Mouse (Mus musculus) A20 (cell line): ENCODE measurements around the gene Sarnp.

Experiments
- DNase-seq: peaks from one replicate; pipeline ENCODE4 v3.0.0-alpha.2; 2011; ENCODE audit warnings: low read depth, low spot score

Sarnp gene

DNA sequence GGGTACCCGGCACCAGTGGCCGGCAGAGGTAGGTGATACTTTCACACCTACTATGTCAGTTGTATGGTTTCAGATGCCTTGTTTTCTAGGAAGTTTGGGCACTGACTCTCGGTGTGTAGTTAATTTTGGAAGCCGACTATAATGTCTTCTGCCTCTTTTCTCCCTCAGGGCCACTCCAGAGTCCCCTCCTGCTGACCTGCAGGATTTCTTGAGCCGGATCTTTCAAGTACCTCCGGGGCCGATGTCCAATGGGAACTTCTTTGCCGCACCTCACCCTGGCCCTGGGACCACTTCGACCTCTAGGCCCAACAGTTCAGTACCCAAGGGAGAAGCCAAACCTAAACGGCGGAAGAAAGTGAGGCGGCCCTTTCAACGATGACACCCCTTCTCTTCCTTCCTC lies at the start of gene Sarnp:
Sarnp (plus strand) TSS at position 301 of the 400 bp plus-strand sequence.
- no peak for DNase-seq

DNA sequence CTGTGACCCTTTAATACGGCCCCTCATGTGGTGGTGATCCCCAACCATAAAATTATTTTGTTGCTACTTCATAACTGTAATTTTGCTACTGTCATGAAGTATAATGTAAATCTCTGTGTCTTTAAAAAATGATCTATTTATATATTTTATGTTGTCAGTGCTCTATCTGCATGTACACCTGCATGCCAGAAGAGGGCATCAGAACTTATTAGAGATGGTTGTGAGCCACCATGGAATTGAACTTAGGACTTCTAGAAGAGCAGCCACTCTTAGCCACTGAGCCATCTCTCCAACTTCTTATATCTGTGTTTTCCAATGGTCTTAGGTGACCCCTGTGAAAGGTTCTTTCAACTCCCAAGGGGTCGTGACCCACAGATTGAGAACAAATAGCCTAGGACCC lies 44.2 kb upstream of the Sarnp start:
- DNase-seq = peak; percentile 28

DNA sequence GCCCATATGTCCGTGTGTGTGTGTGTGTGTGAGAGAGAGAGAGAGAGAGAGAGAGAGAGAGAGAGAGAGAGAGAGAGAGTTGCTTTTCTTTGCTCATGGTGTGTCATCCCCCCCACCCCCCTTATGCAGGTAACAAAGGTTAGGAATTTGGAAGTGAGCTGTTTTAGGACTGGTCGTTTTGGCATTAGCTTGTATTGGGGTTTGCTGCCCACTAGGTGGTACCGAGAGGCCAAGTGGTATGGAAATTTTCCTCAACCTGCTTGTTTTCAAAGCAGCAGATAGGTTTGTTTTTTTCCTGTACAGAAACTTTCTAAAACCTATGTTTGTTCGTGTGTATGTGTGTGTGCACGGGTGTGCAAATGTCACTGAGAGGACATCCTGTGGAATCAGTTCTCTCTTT lies 43.4 kb upstream of the Sarnp start:
- peak; percentile 46 for DNase-seq

DNA sequence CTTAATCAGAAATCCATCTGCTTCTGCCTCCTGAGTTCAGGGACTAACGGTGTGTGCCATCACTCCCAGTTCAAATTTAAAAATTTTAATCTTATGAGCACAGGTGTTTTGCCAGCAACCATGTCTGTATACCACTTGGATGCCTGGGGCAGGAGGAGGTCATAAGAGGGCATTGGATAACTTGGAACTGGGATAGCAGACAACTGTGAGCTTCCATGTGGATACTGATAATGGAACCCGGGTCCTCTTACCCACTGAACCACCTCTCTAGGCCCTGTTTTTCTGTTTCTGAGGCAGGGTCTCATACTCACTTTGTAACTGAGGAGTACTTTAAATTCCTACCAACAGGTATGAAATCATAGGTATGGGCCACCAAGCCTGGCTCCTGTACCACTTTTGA lies 38.7 kb upstream of the Sarnp start:
- no peak for DNase-seq

DNA sequence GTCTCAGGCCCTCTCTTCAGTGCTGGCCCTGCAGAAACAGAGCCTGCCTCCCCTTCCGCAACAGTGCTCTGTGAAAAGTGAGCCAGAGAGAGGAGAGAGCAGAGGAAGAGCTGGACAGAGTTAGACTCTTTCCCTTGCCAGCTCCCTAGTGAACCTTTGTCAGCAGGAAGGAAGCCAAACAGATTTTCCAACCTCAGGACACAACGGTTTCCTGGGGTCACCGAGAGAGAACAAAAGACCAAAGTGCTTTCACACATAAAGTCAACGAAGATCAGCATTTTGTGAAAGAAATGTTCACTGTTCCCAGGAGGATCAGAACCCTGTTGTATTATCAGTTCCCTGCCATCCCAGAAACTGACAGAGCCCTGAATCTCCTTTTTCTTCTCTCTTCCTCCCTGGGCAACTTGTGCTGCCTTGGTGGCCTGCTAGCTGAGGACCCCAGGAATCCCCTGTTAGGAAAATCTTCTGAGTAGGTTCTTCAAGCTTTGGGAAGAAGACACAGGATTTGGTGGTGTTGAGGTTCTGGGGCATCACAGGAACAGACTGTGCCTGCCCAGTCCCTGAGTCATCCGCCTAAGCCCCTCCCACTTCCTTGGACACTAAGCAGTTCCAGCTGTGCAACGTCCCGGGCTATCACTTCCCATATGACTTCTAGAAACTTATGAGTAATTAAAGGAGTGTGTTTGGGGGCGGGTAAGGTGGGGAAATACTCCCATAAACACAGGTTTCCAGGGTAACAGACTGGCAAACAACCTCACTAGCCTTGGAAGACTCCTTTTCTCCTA lies 37.9 kb upstream of the Sarnp start:
- DNase-seq = no peak

DNA sequence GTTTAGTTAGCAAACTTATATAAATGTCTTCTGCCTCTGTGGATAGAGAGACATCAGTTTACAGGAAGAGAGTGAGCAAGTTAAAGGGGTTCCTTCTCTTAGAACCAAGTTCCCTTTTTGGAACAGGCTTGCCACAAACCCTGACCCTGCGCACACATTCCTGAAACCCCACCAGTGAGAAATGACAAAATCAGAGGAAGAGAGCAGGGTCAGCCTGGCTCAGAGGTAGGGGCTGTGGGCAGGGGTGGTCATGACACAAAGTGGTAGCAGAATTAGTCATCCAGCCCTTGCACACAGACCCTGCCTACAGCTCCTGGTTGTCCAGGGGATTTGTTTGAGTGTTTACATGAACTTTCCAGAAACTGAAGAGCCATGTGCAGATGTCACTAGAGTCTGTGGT lies 36.9 kb upstream of the Sarnp start:
- no peak for DNase-seq

DNA sequence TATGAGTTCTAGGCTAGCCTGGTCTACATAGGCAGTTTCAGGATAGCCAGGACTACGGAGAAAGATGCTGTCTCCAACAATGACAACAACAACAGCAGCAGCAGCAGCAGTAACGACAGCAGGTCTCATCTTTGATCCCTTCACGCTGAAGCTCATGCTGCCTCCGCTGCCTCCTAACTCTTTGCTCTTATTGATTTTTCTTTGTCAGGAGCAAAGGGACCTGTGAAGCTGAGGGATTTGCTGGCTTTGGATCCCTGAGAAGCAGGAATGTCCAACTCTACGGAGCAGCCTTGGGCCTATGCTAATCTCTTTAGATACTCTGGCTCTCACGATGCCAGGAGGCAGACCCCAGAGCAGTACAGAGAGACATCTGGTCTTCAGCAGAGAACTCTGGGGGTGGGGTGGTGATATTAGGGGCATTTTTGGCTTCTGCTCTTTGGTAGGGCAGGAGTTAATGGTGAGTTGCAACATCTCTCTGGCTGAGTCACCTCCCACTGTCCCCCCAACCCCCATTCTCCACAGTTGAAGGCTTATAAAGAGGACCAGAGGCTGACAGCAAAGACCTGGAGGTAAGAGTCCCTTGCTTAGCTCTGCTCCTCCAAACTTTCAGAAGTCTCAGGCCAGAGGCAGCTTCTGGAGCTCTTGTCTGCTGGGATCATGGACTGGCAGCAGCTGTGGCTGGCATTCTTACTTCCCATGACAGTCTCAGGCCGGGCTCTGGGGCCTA lies 26.6 kb upstream of the Sarnp start, which contains the start of gene Mmp19:
Mmp19 (plus strand) TSS at position 513 of the 727 bp plus-strand sequence.
- no peak for DNase-seq

DNA sequence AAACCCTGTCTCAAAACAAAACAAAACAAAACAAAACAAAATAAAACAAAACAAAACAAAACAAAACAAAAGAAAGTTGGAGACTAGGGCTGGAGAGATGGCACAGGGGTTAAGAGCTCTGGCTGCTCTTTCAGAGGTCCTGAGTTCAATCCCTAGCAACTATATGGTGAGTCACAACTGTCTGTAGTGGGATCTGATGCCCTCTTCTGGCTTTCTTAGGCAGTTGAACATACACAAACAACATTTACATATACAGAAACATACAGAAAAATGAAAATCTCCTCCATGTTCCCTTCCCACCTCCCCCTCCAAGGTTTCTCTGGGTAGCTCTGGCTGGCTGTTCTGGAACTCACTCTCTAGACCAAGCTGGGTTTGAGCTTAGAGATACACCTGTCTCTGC lies 25.1 kb upstream of the Sarnp start:
- DNase-seq = no peak

DNA sequence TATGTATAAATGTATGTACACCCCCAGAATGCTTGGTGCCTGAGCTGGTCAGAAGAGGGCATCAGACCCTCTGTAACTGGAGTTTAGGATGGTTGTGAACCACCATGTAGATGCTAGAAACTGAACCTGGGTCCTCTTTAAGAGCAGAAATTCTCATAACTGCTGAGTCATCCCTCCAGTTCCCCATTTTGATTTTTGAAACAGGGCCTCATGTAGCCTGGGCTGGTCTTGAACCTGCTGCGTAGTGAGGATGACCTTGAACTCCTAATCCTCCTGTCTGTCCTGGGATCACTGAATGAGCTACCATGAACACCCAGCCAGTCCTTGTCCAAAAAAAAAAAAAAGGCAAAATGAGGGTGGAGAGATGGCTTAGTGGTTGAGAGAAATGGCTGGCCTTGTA lies 23.9 kb upstream of the Sarnp start:
- no peak for DNase-seq

DNA sequence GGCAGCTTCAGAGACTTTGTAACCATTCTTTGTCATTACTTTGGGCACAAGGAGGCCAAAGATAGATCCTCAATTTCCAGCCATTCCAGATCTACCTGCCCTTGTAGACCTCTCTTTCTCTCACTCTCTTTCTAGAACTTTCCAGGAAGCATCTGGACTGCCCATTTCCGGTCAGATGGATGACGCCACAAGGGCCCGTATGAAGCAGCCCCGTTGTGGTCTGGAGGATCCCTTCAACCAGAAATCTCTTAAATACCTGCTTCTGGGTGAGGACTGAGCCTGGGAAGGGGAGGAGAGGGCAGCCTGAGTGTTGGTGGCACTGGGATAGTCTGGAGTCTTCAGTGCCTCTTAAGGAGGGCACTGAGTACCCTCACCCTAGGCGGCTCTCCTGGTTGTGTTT lies 22.7 kb upstream of the Sarnp start:
- DNase-seq = no peak

DNA sequence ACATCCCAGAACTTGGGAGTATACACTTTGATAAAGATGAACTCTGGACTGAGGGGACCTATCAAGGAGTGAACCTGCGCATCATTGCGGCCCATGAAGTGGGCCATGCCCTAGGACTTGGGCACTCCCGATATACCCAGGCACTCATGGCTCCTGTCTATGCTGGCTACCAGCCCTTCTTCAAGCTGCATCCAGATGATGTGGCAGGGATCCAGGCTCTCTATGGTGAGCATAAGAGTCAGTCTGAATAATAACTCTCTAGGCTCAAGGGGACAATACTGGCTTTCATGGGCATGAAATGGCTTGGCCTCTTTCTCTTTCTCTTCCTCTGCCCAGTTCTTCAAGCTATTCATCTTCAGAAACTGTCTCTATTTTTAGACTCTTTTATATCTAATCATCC lies 21.6 kb upstream of the Sarnp start:
- no peak for DNase-seq

DNA sequence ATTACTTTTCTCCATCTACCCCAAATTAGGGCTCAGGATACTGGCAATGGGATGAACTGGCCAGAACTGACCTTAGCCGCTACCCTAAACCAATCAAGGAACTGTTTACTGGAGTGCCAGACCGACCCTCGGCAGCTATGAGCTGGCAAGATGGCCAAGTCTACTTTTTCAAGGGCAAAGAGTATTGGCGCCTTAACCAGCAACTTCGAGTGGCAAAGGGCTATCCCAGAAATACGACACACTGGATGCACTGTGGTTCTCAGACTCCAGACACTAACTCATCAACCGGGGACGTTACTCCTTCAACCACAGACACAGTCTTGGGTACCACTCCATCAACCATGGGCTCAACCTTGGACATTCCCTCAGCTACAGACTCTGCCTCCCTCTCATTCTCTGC lies 18.5 kb upstream of the Sarnp start:
- DNase-seq = no peak

DNA sequence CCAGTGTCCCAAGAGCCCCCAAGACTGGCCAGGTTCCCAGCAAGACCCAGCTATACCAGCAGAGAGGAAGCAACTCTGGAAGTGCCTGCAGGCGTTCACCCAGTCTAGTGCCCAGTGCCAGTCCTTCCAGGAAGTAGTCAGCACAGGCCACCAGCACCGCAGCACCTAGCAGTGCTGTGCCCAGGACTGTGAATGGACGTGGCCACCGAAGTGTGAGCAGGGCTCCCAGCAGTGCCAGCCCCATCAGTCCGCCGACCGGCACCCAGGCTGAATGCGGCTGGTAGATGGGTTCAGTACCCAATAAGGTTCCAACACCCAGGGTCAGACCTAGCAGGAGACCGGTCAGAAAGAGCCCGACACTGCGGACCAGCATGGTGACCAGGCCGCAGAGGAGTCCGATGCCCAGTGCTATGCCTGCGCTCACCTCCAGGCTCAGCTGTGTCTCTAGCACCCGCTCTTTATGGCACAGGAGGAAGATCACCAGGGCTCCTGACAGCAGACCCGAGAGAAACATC lies 15.1 kb upstream of the Sarnp start:
- DNase-seq = no peak

DNA sequence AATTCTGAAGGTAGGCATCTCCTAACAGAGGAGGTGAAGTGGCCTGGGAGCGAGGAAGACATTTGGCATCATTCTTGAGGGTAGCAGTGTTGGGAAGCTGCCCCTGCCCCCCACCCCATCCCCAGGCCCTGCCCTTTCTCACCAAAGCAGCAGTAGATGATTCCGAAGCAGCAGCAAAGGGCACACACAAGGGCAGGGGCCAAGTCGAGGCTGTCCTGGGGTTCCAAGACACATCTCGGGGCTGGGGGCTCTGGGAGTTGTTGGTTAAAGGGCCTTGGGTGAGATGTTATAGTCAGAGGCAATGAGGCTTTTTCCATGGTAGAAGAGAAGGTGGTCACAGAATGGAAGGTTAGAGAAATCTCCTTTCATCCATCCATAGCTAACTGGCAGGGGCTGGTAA lies 14.2 kb upstream of the Sarnp start:
- DNase-seq = no peak

DNA sequence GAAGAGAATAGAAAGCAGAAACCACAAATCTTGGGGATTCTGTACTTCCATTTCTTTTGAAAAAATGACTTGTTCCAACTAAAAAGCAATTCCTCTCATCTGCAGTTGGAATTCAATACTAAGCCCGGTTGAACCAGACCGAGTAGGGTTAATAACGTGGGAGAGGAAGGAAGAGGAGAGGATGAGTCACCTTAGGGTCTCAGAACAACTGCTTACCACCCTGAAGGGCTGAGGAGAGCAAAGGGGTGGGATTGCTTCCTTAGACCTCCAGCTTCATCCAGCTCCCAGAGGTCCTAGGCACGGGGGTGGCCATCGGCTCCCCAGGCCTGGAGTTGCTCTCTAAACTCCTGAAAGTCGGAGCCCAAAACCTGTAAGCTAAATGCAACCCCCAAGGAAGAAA lies 13.8 kb upstream of the Sarnp start:
- DNase-seq = no peak

DNA sequence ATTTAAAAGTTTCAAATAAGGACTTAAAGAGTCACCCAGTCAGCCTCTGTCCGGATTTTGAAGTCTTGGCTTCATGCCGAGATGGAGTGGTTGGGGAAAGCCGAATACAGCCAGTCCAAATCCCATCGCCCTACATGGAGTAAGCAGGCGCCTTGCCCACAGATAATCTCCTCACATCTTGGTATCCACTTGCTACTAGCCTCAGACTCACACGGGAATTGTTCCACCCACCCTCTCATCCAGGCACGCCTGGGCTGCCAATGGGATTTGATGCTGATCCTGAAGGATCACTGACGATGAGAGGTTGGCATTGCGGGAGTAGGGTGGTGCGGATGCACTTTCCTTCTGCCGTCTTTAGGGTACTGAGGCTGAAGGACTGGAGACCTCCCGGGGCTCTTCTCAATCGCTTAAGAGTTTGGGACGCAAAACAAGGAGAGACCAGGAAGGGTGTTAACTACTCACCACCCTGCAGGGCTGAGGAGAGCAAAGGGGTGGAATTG lies 13.3 kb upstream of the Sarnp start, which contains the start of gene Dnajc14:
Dnajc14 (plus strand) TSS at position 292 of the 500 bp plus-strand sequence.
- DNase-seq = no peak

DNA sequence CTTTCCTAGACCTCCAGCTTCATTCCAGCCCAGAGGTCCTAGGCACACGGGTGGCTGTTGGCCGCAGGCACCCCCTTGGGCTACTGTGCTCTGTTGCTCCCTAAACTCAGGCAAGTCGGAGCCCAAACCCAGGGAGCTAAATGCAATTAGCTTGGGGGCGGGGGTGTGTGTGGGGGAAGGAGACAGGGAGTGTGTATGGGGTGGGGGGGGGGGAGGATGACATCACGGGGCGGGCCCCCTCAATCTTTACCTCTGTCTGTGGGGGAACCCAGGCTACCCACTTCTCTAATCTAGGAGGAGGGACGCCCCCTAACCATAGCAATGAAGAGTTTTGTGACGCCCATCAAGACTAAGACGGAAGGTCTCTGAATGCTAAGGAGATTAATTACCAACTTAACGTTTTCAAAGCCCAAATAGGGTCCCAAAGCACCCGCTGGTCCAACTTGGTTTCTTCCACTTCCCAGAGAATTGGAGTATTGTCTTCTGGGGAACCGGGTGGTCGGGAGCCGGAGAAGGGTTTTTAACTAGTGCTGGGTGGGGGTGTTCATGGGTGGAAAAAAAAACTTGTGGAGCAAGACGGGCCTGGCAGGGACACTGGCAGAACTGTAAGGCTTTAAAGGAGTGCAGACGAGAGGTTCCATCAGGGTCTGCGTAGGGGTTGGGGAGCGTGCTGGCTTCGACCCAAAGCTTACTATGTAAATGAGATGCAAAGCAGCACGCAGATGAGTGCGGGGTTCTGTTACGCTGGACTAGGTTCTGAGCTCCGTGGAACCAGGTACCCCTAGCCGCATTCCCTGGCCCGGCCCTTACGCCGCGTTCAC lies 12.7 kb upstream of the Sarnp start, which contains the start of gene Tmem198b:
Tmem198b (minus strand) TSS at position 100 of the 821 bp plus-strand sequence.
- peak; percentile 90 for DNase-seq

DNA sequence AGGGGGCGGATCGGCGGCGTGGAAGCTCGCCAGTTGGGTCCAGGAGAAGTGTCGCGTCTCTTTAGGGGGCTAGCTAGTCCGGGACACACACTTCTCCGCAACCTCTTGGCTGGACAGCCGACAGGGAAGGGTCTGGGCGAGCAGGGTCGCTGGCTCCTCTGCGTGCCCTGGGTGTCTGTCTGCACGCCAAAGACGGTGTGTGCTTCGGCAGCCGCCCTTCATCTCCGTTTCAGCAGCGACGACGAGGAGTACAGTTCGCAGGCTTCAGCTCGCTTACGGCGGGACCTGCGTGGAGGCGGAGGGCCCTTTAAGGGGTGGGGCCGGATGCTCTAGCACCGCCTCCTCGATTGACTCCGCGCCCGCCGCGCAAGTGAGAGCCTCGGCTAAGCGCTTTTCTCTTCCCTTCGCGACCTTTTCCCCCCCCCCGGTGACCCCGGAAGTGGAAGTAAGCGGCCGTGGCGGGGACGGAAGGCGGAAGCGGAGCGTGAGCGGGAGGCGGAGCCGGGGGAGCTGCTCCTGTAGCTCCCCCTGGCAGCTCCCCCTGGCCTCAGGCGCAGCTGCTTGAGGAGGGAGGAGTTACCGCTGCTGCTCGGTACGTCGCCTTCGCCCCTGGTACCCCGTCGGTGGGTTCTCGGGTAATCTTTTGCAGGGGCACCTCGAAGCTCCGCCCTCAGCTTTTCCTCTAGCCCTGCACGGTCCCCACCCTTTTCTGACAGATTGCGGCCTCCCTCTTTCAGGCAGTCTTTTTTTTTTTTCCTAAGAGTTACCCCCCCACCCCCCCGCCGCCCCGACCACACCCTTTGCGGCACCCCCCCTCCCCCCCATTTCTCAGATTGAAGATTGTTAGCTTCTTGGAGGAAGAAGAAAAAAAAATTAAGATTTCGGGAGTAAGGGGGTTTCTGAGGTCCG lies 11.8 kb upstream of the Sarnp start:
- DNase-seq = peak; percentile 99

DNA sequence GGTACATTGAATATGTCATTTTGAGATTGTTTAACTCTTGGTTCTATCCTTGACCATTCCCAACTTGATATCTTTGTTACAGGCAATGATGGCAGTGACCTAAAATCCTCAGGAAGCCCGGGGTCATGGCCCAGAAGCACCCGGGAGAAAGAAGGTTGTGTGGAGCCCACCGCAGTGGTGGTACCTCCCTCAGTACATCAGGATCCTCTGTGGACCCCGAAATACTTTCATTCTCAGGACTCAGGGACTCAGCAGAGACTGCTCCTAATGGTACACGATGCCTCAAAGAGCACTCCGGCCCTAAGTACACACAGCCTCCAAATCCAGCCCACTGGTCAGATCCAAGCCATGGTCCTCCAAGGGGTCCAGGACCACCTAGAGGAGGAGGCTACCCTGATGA lies 11.0 kb upstream of the Sarnp start:
- peak; percentile 32 for DNase-seq

DNA sequence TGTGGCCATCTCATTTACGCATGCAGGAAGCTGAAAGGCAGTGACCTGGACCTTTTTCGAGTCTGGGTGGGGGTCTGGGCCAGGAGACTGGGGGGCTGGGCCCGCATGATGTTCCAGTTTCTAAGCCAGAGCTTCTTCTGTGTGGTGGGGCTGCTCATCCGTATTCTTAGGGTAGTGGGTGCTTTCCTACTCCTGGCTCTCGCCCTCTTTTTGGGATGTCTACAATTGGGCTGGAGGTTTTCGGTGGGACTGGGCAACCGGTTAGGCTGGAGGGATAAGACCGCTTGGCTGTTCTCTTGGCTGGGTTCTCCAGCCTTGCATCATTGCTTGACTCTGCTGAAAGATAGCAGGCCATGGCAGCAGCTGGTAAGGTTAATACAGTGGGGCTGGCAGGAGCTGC lies 10.1 kb upstream of the Sarnp start:
- no peak for DNase-seq

DNA sequence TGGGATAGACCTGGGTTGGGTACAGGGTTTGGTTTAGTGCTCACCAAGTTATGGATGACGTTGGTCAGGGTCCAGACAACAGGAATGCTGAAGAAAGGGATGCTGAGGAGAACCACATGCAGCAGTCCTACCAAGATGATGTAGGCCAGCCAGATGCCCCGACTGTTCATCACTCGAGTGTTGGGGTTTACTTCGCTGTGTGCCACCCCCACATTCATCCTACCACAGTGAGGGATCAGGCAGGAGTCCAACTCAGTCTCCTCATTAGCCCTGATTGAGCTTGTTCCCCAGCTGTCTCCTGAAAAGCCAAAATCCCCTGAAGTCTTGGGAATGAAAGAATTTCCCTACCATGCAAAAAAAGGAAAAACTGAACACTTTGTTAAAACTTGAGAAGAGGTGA lies 3.1 kb downstream of the Sarnp start:
- no peak for DNase-seq
